Mouse (Mus musculus) E14TG2a.4 (cell line): ENCODE measurements around the gene Gm49342.

Experiments used
- CTCF ChIP-seq: conservative IDR thresholded peaks from 2 replicates; pipeline ENCODE4 v1.5.1; 2014; ENCODE audit warnings: low read length
- NANOG ChIP-seq: IDR thresholded peaks from 2 replicates; pipeline ENCODE4 v1.6.1; 2014; ENCODE audit warnings: borderline replicate concordance, low read length, mixed read lengths
- POU5F1 ChIP-seq: IDR thresholded peaks from 2 replicates; pipeline ENCODE4 v1.6.1; 2014; ENCODE audit warnings: low read length, borderline replicate concordance

- TF ChIP-seq CTCF (no peak), NANOG (no peak), POU5F1 (no peak)
These were observed at the start of gene Gm49342 for GRCm38 (mm10) chr14:50943932-50944667.
